Mouse (Mus musculus): ENCODE data around the gene 1700001F09Rik. TPM values are rescaled to one million over a fixed set of nuclear protein-coding genes. Genes with fewer than 3 reads are reported as not detected.

Gene 1700001F09Rik
- polyA plus RNA-seq (2012; fragmentation: generic; extraction: Trizol), result under 1 TPM in 1 of 2 experiments, not detected in 1; 0.07 TPM

GRCm38 (mm10) chr14:43347711-43348110 lies at the start of gene 1700001F09Rik:
1700001F09Rik (minus strand) TSS chr14:43347811.

GRCm38 (mm10) chr14:43293503-43293902 lies 54.1 kb downstream of the 1700001F09Rik start, which contains the start of gene Gm8127:
Gm8127 (minus strand) TSS chr14:43293832.

Other genes with a start within 250 kb of the 1700001F09Rik start
- under 1 TPM in 1 of 2 experiments, not detected in 1; 0.05 TPM for gene Gm8104, start 247.2 kb downstream of the 1700001F09Rik start, polyA plus RNA-seq (2012; fragmentation: generic; extraction: Trizol)
- gene Gm7233, start 167.9 kb downstream of the 1700001F09Rik start, polyA plus RNA-seq (2012; fragmentation: generic; extraction: Trizol), result not detected
- gene Gm8122, start 112.5 kb downstream of the 1700001F09Rik start, polyA plus RNA-seq (2012; fragmentation: generic; extraction: Trizol), result not detected
- gene Gm8126, start 89.2 kb downstream of the 1700001F09Rik start, polyA plus RNA-seq (2012; fragmentation: generic; extraction: Trizol), result under 1 TPM in 1 of 2 experiments, not detected in 1; 0.05 TPM
- under 1 TPM; 0.25 to 0.80 TPM for gene Gm9732, start 72.8 kb downstream of the 1700001F09Rik start, polyA plus RNA-seq (2012; fragmentation: generic; extraction: Trizol)
- not detected for gene Gm8127, start 54.0 kb downstream of the 1700001F09Rik start, polyA plus RNA-seq (2012; fragmentation: generic; extraction: Trizol)
- not detected for gene Gm8138, start 68.5 kb upstream of the 1700001F09Rik start, polyA plus RNA-seq (2012; fragmentation: generic; extraction: Trizol)
- not detected for gene Gm5799, start 195.8 kb upstream of the 1700001F09Rik start, polyA plus RNA-seq (2012; fragmentation: generic; extraction: Trizol)
- gene Gm17654, start 231.3 kb upstream of the 1700001F09Rik start, polyA plus RNA-seq (2012; fragmentation: generic; extraction: Trizol), result not detected